Mouse (Mus musculus) CH12.LX (cell line): ENCODE measurements around the gene Thrb. TPM values are rescaled to one million over a fixed set of nuclear protein-coding genes. Genes with fewer than 3 reads are reported as not detected.

Experiments
- DNase-seq: peaks from one replicate; pipeline ENCODE4 v3.0.0-alpha.2; 2013; ENCODE audit errors: extremely low read depth
- H3K27ac ChIP-seq: 2 replicates; pipeline ENCODE4 v1.5.1; 2012; ENCODE audit warnings: low read depth, mild to moderate bottlenecking, control low read depth, moderate library complexity; ENCODE audit not compliant: insufficient read depth
- H3K27me3 ChIP-seq: replicated peaks from 2 replicates; pipeline ENCODE3; 2012; ENCODE audit warnings: inconsistent platforms
- H3K36me3 ChIP-seq, 2 experiments: replicated peaks in 1 of 2; 2 replicates each; pipeline versions ENCODE3 to v1.6.1; 2012; ENCODE audit warnings: inconsistent platforms in 1 of 2, low read length in 1 of 2, mild to moderate bottlenecking in 1 of 2, mixed read lengths in 1 of 2, moderate library complexity in 1 of 2; ENCODE audit not compliant: control insufficient read depth in 1 of 2, insufficient read depth in 1 of 2
- H3K4me1 ChIP-seq, 2 experiments: 2 replicates each; pipeline ENCODE4 v1.6.1; 2012; ENCODE audit warnings: inconsistent platforms in 1 of 2, moderate library complexity in 1 of 2; ENCODE audit not compliant: insufficient read depth in 2 of 2, control insufficient read depth in 1 of 2
- H3K4me2 ChIP-seq: 2 replicates; pipeline ENCODE4 v1.6.1; 2012; ENCODE audit warnings: low read depth, mild to moderate bottlenecking, control low read depth; ENCODE audit not compliant: poor library complexity, insufficient read depth, severe bottlenecking
- H3K4me3 ChIP-seq, 3 experiments: fragments of 150-350 bp in 1 of 3; sonication (generic) in 1 of 3; replicated peaks in 1 of 3; 2 replicates each; pipeline versions ENCODE3 to v1.5.1; 2011 to 2012; ENCODE audit warnings: low read depth in 2 of 3, low read length in 2 of 3, mild to moderate bottlenecking in 2 of 3, moderate library complexity in 2 of 3, control low read depth in 1 of 3, improper control_type of control experiment in 1 of 3, inconsistent platforms in 1 of 3, mixed read lengths in 1 of 3; ENCODE audit not compliant: poor library complexity in 1 of 3
- H3K79me2 ChIP-seq: replicated peaks from 2 replicates; pipeline ENCODE4 v1.6.1; 2012; ENCODE audit warnings: mild to moderate bottlenecking, moderate library complexity; ENCODE audit not compliant: control insufficient read depth, poor library complexity, insufficient read depth, severe bottlenecking; ENCODE audit errors: extremely low read depth
- H3K9ac ChIP-seq: 2 replicates; pipeline ENCODE4 v1.6.1; 2012; ENCODE audit warnings: low read depth, mild to moderate bottlenecking, control low read depth, moderate library complexity; ENCODE audit not compliant: insufficient read depth
- H3K9me3 ChIP-seq: replicated peaks from 2 replicates; pipeline ENCODE3; 2012; ENCODE audit warnings: low read length, inconsistent platforms, mixed read lengths
- CTCF ChIP-seq, 2 experiments: IDR thresholded peaks in 1 of 2; conservative IDR thresholded peaks in 1 of 2; 2 replicates each; pipeline ENCODE4 v1.5.1; 2011 to 2012; ENCODE audit warnings: low read depth in 2 of 2, low read length in 2 of 2, improper control_type of control experiment in 1 of 2, inconsistent platforms in 1 of 2, mild to moderate bottlenecking in 1 of 2, moderate library complexity in 1 of 2
- ELF1 ChIP-seq: IDR thresholded peaks from 2 replicates; pipeline ENCODE4 v1.6.1; 2014; ENCODE audit warnings: low read depth, mild to moderate bottlenecking, inconsistent platforms, low read length, improper control_type of control experiment
- EP300 ChIP-seq: IDR thresholded peaks from 2 replicates; pipeline ENCODE4 v1.6.1; 2011; ENCODE audit warnings: low read length, improper control_type of control experiment
- GABPA ChIP-seq: IDR thresholded peaks from 2 replicates; pipeline ENCODE4 v1.6.1; 2012; ENCODE audit warnings: low read depth, low read length, improper control_type of control experiment, inconsistent platforms; ENCODE audit not compliant: insufficient replicate concordance
- HCFC1 ChIP-seq: IDR thresholded peaks from 2 replicates; pipeline ENCODE4 v1.6.1; 2012; ENCODE audit warnings: low read depth, mild to moderate bottlenecking, inconsistent platforms, low read length, improper control_type of control experiment
- KAT2A ChIP-seq: IDR thresholded peaks from 2 replicates; pipeline ENCODE4 v1.6.1; 2012; ENCODE audit warnings: low read length, improper control_type of control experiment, inconsistent platforms; ENCODE audit not compliant: insufficient replicate concordance
- MAZ ChIP-seq: IDR thresholded peaks from 2 replicates; pipeline ENCODE4 v1.6.1; 2012; ENCODE audit warnings: low read depth, mild to moderate bottlenecking, inconsistent platforms, low read length, improper control_type of control experiment, moderate library complexity
- MEF2A ChIP-seq: IDR thresholded peaks from 2 replicates; pipeline ENCODE4 v1.6.1; 2014; ENCODE audit warnings: low read depth, mild to moderate bottlenecking, inconsistent platforms, low read length, improper control_type of control experiment, borderline replicate concordance
- MYC ChIP-seq: IDR thresholded peaks from 2 replicates; pipeline ENCODE4 v1.6.1; 2011; ENCODE audit warnings: low read depth, mild to moderate bottlenecking, improper control_type of control experiment, low read length
- NELFE ChIP-seq: IDR thresholded peaks from 2 replicates; pipeline ENCODE4 v1.6.1; 2011; ENCODE audit warnings: low read depth, low read length, improper control_type of control experiment
- RCOR1 ChIP-seq: conservative IDR thresholded peaks from 2 replicates; pipeline ENCODE4 v1.6.1; 2012; ENCODE audit warnings: low read depth, mild to moderate bottlenecking, inconsistent platforms, low read length, improper control_type of control experiment
- SIN3A ChIP-seq: IDR thresholded peaks from 2 replicates; pipeline ENCODE4 v1.6.1; 2012; ENCODE audit warnings: low read length, improper control_type of control experiment, inconsistent platforms
- SMC3 ChIP-seq: IDR thresholded peaks from 2 replicates; pipeline ENCODE4 v1.6.1; 2011; ENCODE audit warnings: low read depth, low read length, improper control_type of control experiment
- USF2 ChIP-seq: conservative IDR thresholded peaks from 2 replicates; pipeline ENCODE4 v1.6.1; 2011; ENCODE audit warnings: low read depth, low read length, improper control_type of control experiment
- ZC3H11A ChIP-seq: IDR thresholded peaks from 2 replicates; pipeline ENCODE4 v1.6.1; 2012; ENCODE audit warnings: low read depth, mild to moderate bottlenecking, inconsistent platforms, low read length, improper control_type of control experiment
- dilution Hi-C: fragments of 300-500 bp; cut with MboI; formaldehyde crosslinking; loops from 2 replicates; pipeline ENCODE4 v1.14.3; 2020; ENCODE audit warnings: low sequenced_read_pairs; ENCODE audit not compliant: extremely low pct_unique_long_range_greater_than_20kb, extremely low pct_ligation_motif_present
- in situ Hi-C: fragments of 300-500 bp; cut with MboI; formaldehyde crosslinking; loops from 3 replicates; pipeline ENCODE4 v1.14.3; 2019; ENCODE audit warnings: low sequenced_read_pairs, low pct_ligation_motif_present, low pct_unique_long_range_greater_than_20kb, mixed read lengths
- polyA plus RNA-seq: library from polyadenylated mRNA; unstranded; fragments of >175 nt; gene quantifications from 2 replicates; pipeline ENCODE4 v1.2.1, GENCODE M21; 2012; ENCODE audit warnings: low read depth; ENCODE audit not compliant: insufficient read length
- total RNA-seq, 2 experiments: library from RNA; depleted of rRNA; stranded (reverse); fragments of 300-350 nt in 1 of 2; fragments of >200 nt in 1 of 2; gene quantifications; 2 replicates each; pipeline ENCODE4 v1.2.3; 2012 to 2014

The Thrb gene
- total and polyA plus RNA-seq, 3 experiments = 0.56 to 1.6 (median 0.60) TPM

DNA sequence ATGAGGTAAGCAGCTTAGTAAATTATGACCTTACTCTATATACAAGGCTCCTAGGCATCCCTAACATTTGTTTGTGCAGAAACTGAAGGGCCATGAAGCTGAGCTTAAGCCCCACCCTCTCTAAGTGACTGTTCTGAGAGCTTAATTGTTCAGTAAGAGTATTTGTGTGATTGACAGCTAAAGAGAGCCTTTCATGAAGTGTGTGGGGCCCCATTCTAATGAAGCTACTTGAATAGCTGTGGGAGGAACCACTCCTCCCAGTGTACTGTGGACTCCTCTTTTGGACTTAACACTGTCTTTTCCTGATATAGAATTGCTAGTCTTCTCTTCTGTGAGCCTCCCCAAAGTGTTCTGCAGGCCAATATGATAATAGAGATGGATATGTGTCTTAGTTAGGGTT, 88.9 kb downstream of the Thrb start:
- no peak for TF ChIP-seq HCFC1
- H3K27ac ChIP-seq = no peak overlapping the region
- no peak overlapping the region for H3K9ac ChIP-seq
- in situ Hi-C loops = no loop called here
- H3K79me2 ChIP-seq = no peaks in the 10 kb centered on the region
- no peak overlapping the region for H3K4me2 ChIP-seq
- dilution Hi-C loops = no loop called here
- no peaks in the 10 kb centered on the region for H3K9me3 ChIP-seq
- no peak overlapping the region for H3K4me3 ChIP-seq
- H3K4me1 ChIP-seq = peaks cover 3 to 25% of the 10 kb centered on the region in 2 experiments; a peak in 3 of 4 replicates
- DNase-seq = peak; percentile 21
- no peaks in the 10 kb centered on the region for H3K27me3 ChIP-seq
- no peaks in the 10 kb centered on the region for H3K36me3 ChIP-seq

DNA sequence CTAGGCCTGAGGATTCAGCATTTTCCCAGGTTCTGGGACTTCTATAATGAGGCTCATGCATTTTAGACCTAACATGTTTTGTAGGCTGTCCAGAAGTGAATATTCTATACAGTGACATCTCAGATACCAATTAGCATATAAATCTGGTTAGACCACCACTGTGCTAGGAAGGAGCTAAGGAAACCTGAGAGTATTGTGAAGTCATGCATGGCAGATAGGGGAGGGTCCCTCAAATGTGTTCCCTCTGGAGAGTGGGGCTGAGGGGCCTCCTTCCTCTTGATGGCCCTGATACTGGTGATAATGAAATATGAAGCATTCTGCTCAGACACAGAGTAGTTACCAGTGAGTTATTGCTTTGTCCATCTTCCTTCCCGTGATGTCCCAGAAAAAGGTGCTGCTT, 91.8 kb downstream of the Thrb start:
- H3K4me2 ChIP-seq = no peak overlapping the region
- H3K27me3 ChIP-seq = no peaks in the 10 kb centered on the region
- TF ChIP-seq MEF2A = no peak
- H3K36me3 ChIP-seq = no peaks in the 10 kb centered on the region
- no peaks in the 10 kb centered on the region for H3K9me3 ChIP-seq
- no peak overlapping the region for H3K4me3 ChIP-seq
- H3K79me2 ChIP-seq = no peaks in the 10 kb centered on the region
- dilution Hi-C loops (no loop called here), in situ Hi-C loops (no loop called here)
- H3K9ac ChIP-seq = no peak overlapping the region
- DNase-seq = no peak
- H3K27ac ChIP-seq = no peak overlapping the region
- peaks cover 5 to 29% of the 10 kb centered on the region in 2 experiments; a peak in 3 of 4 replicates for H3K4me1 ChIP-seq

DNA sequence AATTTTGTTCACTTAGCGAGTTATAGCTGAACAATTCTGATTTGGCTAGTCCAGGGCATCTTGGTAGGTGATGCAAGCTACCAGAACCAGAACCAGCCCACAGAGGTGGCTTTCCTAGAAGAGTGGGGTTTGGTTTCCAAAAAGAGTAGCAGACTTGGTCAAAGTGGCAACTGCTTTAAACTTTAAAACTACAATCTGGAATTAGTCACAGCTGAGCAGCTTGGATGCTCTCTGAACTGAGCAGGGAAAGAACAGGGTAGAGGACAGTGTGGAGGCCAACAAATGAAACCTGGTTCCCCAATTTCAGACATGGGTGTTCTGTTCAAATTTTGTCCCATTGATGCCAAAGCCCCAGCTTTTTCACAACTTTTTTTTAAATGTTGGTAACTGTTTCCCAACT, 93.4 kb downstream of the Thrb start:
- Histone ChIP-seq H3K4me3 (no peak overlapping the region), H3K9ac (no peak overlapping the region), H3K36me3 (no peaks in the 10 kb centered on the region), H3K4me2 (no peak overlapping the region), H3K79me2 (no peaks in the 10 kb centered on the region), H3K27ac (no peak overlapping the region), H3K27me3 (no peaks in the 10 kb centered on the region), H3K4me1 (peaks cover 5 to 23% of the 10 kb centered on the region in 2 experiments; a peak in 3 of 4 replicates), H3K9me3 (no peaks in the 10 kb centered on the region)
- dilution Hi-C loops = no loop called here
- in situ Hi-C loops = no loop called here
- no peak for DNase-seq
- TF ChIP-seq ELF1 (no peak), HCFC1 (no peak), ZC3H11A (no peak), MAZ (no peak), EP300 (no peak), NELFE (no peak), SIN3A (no peak), GABPA (no peak), KAT2A (no peak), SMC3 (no peak), CTCF (conservative IDR thresholded peaks at IDR 0.05 in 1 of 2, IDR thresholded peaks at IDR 0.05 in 1 of 2; ENCODE audit: low read depth in 2 of 2, low read length in 2 of 2) (no peak), MYC (no peak), MEF2A (no peak), USF2 (no peak), RCOR1 (no peak)
